Mouse (Mus musculus) stomach, embryonic 14.5 days (tissue): ENCODE data around the gene Rogdi. TPM values are rescaled to one million over a fixed set of nuclear protein-coding genes. Genes with fewer than 3 reads are reported as not detected.

ENCODE experiments used
- ATAC-seq: fragments of 200-750 bp; cut with Nextera tagmentation; 2 replicates; pipeline ENCODE4 v1.8.0; 2017; ENCODE audit warnings: low read depth, moderate TSS enrichment; ENCODE audit not compliant: insufficient number of reproducible peaks, insufficient read depth, low FRiP score
- H3K27ac ChIP-seq: fragments of 300-500 bp; sonication (generic); 2 replicates; pipeline ENCODE4 v1.5.1; 2014; ENCODE audit warnings: mild to moderate bottlenecking, low read length, moderate library complexity, mixed read lengths
- H3K27me3 ChIP-seq: fragments of 300-500 bp; sonication (generic); 2 replicates; pipeline ENCODE4 v1.6.1; 2014; ENCODE audit warnings: low read length, control low read depth, mixed read lengths; ENCODE audit not compliant: control insufficient read depth, insufficient read depth
- H3K36me3 ChIP-seq: fragments of 300-500 bp; sonication (generic); 2 replicates; pipeline ENCODE4 v1.6.1; 2014; ENCODE audit warnings: mild to moderate bottlenecking, control low read depth, low read length, moderate library complexity, mixed read lengths; ENCODE audit not compliant: control insufficient read depth, insufficient read depth
- H3K4me1 ChIP-seq: fragments of 300-500 bp; sonication (generic); 2 replicates; pipeline ENCODE4 v1.6.1; 2014; ENCODE audit warnings: low read length, control low read depth, mixed read lengths; ENCODE audit not compliant: control insufficient read depth, insufficient read depth
- H3K4me2 ChIP-seq: fragments of 300-500 bp; sonication (generic); replicated peaks from 2 replicates; pipeline ENCODE4 v1.6.1; 2014; ENCODE audit warnings: low read depth, low read length, control low read depth
- H3K4me3 ChIP-seq: fragments of 300-500 bp; sonication (generic); 2 replicates; pipeline ENCODE4 v1.5.1; 2014; ENCODE audit warnings: low read depth, low read length, control low read depth
- H3K9ac ChIP-seq: fragments of 300-500 bp; sonication (generic); replicated peaks from 2 replicates; pipeline ENCODE4 v1.6.1; 2014; ENCODE audit warnings: low read depth, mild to moderate bottlenecking, control low read depth, low read length, moderate library complexity, mixed read lengths
- H3K9me3 ChIP-seq: fragments of 300-500 bp; sonication (generic); 2 replicates; pipeline ENCODE4 v1.6.1; 2016; ENCODE audit warnings: low read depth, low read length, control low read depth; ENCODE audit not compliant: control insufficient read depth
- WGBS: fragments of 180-500 bp; shearing (Covaris S2); extraction: QIAGEN DNeasy Blood & Tissue Kit; methylation state at CpG from one replicate; pipeline ENCODE4 v1.1.7; 2014; 5-methylcytosine and 5-hydroxymethylcytosine counted together
- polyA plus RNA-seq: library from polyadenylated mRNA; unstranded; fragments of >200 nt; fragmentation: Nextera tagmentation; extraction: Ambion mirVana; gene quantifications from 2 replicates; pipeline ENCODE4 v1.2.1, GENCODE M21; 2014

Gene Rogdi
- polyA plus RNA-seq, 1 experiment from 2014 or later = 61.9 TPM

DNA sequence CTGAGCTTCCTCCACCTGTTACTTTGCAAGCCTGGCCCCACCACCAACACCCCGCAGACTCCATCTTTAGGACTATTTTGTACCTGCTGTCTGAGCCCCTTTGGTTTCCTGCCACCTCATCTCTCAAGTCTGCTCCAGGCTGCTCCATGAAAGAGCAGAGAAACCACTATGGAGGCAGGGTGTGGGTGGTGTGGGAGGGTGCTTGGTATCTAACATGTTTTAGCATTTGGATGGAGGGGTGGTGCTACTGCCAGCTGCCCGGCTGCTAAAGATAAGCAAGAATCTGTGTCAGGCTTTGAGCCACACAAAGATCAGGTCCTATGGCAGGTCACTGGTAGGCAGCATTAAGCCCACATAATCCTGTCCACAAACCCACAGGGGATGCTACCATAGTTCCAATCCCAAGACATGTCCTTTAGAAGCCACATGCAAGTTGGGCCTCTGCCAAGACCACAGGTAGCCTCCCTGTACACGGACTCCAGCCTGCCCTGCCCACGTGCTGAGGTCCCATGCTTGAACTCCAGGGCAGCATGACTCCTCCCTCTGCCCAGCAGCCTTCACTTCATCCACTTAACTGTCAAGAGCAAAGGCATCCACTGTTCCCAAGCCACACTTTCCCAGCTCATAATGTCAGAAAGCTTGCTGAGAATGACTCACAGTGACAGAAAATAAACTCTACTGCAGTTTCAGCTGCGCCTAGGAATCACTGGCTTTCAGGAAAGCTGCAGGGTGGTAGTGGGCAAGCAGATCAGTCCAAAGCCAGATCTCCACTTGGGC is 34.9 kb downstream of the Rogdi start:
- 55% methylated on average over 5 of the region's 5 CpGs for WGBS
- Histone ChIP-seq H3K27ac (no peak overlapping the region), H3K4me2 (no peak overlapping the region), H3K27me3 (no peaks in the 10 kb centered on the region), H3K4me1 (no peaks in the 10 kb centered on the region), H3K9ac (no peak overlapping the region), H3K4me3 (no peak overlapping the region), H3K36me3 (no peaks in the 10 kb centered on the region), H3K9me3 (no peaks in the 10 kb centered on the region)
- no peak for ATAC-seq

DNA sequence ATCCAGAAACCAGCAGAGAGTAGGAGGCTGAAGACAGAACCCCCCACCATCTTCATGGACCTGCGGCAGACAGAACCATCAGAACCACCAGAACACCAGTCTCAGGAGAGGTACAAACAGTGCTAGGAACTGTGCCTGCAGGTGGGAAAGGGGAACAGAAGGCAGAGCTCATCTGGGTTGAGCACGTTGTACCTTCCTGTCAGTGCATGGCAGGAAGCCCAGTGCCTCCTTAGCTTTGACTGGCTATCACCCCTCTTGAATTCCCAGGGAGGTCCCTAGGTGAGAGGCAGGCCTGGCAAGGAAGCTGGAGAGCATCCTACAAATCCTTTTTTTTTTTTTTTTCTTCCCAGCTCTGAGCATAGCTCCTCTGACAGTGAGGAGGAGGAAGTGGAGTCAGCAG is 37.2 kb downstream of the Rogdi start:
- no peak for ATAC-seq

DNA sequence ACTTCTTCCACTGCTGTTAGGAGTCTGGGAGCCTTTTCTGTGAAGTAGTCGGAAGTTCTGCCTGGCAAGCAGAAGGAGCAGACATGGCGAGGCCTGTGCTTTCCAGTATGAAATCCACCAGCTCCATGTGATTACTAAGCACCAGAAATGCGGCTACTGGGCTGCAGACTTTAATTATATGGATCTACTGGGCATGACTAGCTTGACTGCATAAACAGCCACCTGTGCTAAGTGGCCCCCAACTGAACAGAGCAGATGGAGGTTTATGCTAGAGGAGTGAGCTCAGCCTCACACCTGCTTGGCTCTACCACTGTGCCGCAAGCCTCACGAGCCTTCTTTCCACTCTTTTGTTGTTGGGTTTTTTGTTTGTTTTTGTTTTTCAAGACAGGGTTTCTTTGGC is 38.8 kb downstream of the Rogdi start:
- 81% methylated on average over 5 of the region's 5 CpGs for WGBS
- Histone ChIP-seq H3K4me3 (no peak overlapping the region), H3K4me2 (no peak overlapping the region), H3K36me3 (no peaks in the 10 kb centered on the region), H3K27ac (no peak overlapping the region), H3K9ac (no peak overlapping the region), H3K4me1 (no peaks in the 10 kb centered on the region), H3K9me3 (no peaks in the 10 kb centered on the region), H3K27me3 (no peaks in the 10 kb centered on the region)
- no peak for ATAC-seq

More for the DNA sequence above, 37.2 kb downstream of the Rogdi start:
- WGBS = 70% methylated on average over 2 of the region's 2 CpGs
- Histone ChIP-seq H3K4me1 (no peaks in the 10 kb centered on the region), H3K9me3 (no peaks in the 10 kb centered on the region), H3K4me3 (no peak overlapping the region), H3K9ac (no peak overlapping the region), H3K36me3 (no peaks in the 10 kb centered on the region), H3K27ac (no peak overlapping the region), H3K27me3 (no peaks in the 10 kb centered on the region), H3K4me2 (no peak overlapping the region)

DNA sequence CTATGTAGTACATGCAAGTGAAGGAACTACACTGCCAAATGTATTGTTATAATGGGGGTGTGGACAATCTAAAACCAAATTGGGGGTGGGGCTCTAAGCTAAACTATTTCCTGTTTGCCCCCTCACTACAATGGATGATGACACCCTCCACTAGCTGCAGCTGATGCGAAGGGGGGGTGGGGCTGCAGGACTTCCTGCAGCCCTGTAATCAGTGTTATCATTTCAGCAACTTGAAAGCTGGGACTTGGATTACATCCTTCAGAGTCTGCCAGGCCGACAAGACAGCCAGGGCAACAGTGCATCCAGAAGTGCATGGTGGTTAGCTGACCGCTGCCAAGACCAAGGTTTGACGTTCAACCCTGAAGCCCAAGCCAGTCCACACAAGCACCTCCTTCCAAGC is 41.7 kb downstream of the Rogdi start:
- no peak overlapping the region for H3K27ac ChIP-seq
- ATAC-seq = no peak
- H3K9me3 ChIP-seq = no peaks in the 10 kb centered on the region
- no peaks in the 10 kb centered on the region for H3K4me1 ChIP-seq
- H3K9ac ChIP-seq = no peak overlapping the region
- H3K36me3 ChIP-seq = no peaks in the 10 kb centered on the region
- H3K4me2 ChIP-seq = no peak overlapping the region
- no peaks in the 10 kb centered on the region for H3K27me3 ChIP-seq
- WGBS = 80% methylated on average over 4 of the region's 4 CpGs
- no peak overlapping the region for H3K4me3 ChIP-seq

DNA sequence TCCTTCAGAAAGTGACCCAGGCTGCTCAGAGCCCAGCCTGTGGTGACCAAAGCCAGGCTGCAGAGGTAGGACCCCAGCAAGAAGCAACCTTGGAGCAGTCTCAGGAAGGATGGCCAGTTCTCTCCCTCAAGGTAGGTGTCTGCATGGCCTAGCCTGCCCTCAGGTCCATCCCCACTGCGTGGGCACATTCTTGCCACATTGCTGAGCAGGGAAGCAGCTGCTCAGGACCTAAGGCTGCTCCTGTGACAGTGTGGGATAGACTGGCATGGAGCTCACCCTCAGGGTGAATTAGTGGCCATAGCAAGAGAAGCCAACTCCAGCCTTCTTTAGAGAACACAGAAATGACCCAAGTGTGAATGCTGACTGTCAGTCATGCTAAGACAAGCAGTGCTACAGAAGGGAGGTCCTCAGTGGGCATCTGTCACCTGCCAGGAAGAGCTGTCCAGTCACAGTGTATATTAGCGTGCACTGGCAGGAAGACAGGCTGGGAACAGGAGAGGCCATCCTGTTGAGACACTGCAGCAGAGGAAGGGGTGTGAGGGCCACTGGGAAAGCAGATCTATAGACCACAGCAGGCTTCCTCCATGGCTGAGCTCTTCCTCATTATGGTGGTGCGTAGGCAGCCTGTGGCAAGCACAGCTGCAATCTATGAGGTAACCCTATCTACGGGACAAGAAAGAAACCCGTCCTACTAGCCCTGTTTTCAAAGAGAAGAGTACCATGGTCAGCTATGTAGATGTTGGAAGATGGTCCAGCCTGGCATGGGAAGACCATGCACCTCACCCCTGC is 44.1 kb downstream of the Rogdi start:
- H3K4me1 ChIP-seq = 0 out of 2 replicates have a peak, but pooled peaks cover 3% of the 10 kb centered on the region
- H3K9me3 ChIP-seq = no peaks in the 10 kb centered on the region
- H3K9ac ChIP-seq = no peak overlapping the region
- no peak overlapping the region for H3K4me2 ChIP-seq
- H3K4me3 ChIP-seq = no peak overlapping the region
- H3K27ac ChIP-seq = no peak overlapping the region
- ATAC-seq = no peak
- WGBS = 88% methylated on average over 5 of the region's 5 CpGs
- H3K27me3 ChIP-seq = no peaks in the 10 kb centered on the region
- no peaks in the 10 kb centered on the region for H3K36me3 ChIP-seq

DNA sequence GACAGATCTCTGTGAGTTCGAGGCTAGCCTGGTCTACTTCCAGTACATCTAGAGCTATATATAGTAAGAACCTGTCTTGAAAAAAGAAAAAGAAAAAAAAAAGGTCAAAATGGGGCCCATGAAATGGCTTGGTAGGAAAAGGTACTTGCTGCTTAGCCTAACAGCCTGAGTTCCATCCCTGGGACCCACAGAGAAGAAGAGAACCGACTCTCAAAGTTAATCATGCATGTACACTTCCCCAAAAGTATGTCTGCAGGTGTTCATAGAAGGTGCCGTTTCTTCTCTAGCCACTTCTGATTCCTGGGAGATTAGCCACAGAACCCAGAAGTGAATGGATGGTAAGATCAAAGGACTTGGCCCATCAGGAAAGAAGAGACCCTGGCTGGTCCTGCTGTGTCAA is 44.9 kb downstream of the Rogdi start:
- WGBS = 87% methylated on average over 3 of the region's 3 CpGs
- Histone ChIP-seq H3K9me3 (no peaks in the 10 kb centered on the region), H3K27ac (no peak overlapping the region)

DNA sequence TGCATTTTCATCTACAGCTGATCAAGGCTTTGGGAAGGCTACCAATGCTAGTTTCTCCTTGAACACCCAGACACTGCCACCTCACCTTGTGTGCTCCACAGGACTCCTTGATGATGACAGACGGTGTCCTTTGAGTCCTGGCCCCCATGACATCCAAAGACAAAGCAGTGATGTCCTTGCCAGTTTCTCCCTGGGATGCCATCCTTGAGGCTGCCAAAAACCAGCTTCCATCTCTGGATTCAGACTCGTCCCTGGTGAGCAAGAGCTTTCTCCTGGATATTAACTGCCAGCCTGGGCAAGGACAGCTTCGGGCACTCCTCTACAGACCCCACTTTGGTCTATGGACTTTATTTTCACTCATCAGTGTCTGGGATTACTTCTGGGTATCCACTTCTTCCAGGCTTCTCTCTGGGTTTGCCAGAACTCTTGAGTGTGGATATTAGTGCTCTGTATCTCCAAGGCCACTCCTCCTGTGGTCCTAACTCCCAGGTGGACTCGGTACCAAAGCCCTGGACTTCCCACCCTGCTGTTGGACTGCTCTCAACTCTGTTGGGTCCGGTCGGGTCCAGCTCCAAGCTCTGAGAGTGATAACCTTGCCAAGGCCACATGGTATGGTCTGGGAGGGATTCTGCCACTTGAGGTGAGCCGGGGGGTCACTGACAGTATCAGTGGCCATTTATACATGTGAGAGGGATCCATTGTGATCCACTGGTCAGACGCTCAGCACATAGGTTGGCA is 47.8 kb downstream of the Rogdi start:
- Histone ChIP-seq H3K9me3 (no peaks in the 10 kb centered on the region), H3K27ac (no peak overlapping the region), H3K9ac (no peak overlapping the region), H3K4me1 (peaks cover 11% of the 10 kb centered on the region; the same call in 1 of the 2 replicates), H3K36me3 (no peaks in the 10 kb centered on the region), H3K4me2 (peak overlapping the region; percentile 68), H3K4me3 (no peak overlapping the region), H3K27me3 (no peaks in the 10 kb centered on the region)
- ATAC-seq = no peak
- 90% methylated on average over 8 of the region's 8 CpGs for WGBS

More for the DNA sequence above, 44.9 kb downstream of the Rogdi start:
- Histone ChIP-seq H3K27me3 (no peaks in the 10 kb centered on the region), H3K9ac (no peak overlapping the region), H3K36me3 (no peaks in the 10 kb centered on the region), H3K4me1 (0 out of 2 replicates have a peak, but pooled peaks cover 3% of the 10 kb centered on the region), H3K4me2 (no peak overlapping the region), H3K4me3 (no peak overlapping the region)
- ATAC-seq = no peak

DNA sequence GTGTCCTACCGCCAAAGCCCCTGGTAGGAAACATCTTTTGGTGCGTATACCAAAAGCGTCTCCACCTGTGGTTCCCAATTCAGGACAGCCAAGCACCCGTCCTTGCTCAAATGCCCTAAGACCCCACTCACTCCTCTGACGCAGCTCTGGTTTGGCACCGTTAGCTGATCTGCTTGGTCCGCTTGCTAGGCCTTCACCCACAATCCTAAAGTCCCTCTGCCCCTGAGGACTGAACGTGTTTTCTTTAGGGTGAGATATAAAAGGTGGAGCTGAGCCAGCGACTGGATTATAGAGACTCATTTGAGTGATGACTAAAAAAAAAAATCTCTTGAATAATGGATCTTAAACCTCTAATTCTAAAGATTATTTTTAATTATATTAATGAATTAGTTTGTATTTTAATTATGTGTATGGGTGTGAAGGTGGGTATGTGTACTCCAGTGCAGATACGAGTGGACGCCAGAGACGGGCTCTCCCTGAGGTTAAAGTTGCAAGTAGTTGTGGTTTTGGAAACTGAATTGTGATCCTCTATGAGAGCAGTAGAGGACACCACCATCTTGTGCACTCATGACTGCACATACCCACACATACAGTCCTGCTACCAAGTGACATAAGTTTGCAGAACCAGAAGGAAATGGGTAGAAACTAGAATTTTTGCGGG is 48.5 kb downstream of the Rogdi start:
- 22% methylated on average over 13 of the region's 13 CpGs for whole genome bisulfite sequencing
- H3K4me2 ChIP-seq = peak overlapping the region; percentile 68
- H3K9me3 ChIP-seq = no peaks in the 10 kb centered on the region
- no peaks in the 10 kb centered on the region for H3K36me3 ChIP-seq
- peak overlapping the region; percentile 68 for H3K27ac ChIP-seq
- no peak for ATAC-seq
- no peaks in the 10 kb centered on the region for H3K27me3 ChIP-seq
- peaks cover 11% of the 10 kb centered on the region; the same call in 1 of the 2 replicates for H3K4me1 ChIP-seq
- H3K4me3 ChIP-seq = peak overlapping the region; percentile 77
- H3K9ac ChIP-seq = peak overlapping the region; percentile 74; the same call in 1 of the 2 replicates
